17 mouse cellular contexts compared by ENCODE assay signal in the genomic region with DNA sequence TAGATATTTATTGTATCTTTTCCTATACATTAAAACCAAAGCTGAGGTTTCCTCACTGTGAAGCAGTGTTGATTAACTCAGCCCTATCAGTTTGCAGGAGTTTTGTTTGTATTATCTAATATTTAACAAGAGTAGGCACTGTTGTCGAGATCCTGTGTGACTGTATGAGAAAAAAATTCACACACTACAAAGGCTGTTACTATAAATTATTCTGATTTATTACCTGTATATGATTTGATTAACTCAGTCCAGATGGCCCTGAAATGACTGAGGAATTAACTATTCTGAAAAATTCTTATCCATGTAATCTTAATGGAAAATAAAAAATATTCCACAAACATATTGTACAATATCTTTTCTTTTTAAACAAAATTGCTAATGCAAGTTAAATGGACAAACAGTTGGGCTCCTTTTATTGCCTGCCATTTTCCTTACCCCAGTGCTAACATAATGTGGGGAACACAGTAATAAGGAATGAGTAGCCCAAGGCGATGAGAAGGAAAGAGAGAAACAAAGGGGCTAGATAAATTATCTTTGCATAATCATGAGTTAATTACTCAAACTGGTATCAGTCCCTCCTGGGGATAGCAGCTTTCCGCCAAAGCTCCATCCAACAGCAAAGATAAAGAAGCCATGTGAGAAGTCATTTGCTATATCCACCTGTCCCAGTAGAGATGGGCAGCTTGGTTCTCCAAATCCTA. TPM values are rescaled to one million over a fixed set of nuclear protein-coding genes. Genes with fewer than 3 reads are reported as not detected.
DNase-seq lines count a peak whose midpoint lies in the region; ATAC-seq lines count a peak whose summit lies in the region.
"Had no signal": no experiment of that assay in that cellular context is flagged by ENCODE, and none has a peak within 500 bp of the region (broad histone marks: within the 10 kb centered on the region; RNA-seq: fewer than 3 reads in every experiment).

No protein-coding gene starts in this region.

- H3K4me2 ChIP-seq in forebrain, embryonic 11.5 days (ENCODE audit: low read depth, low read length, severe bottlenecking), result no peak overlapping the region
- H3K4me2 ChIP-seq in forebrain, embryonic 15.5 days (replicated peaks), result no peak overlapping the region
- H3K4me2 ChIP-seq in hindbrain, embryonic 16.5 days (ENCODE audit: low read length), result no peak overlapping the region
- H3K4me2 ChIP-seq in neural tube, embryonic 12.5 days (replicated peaks), result no peak overlapping the region
- H3K4me2 ChIP-seq: liver, embryonic 12.5 days had no signal

- no peak overlapping the region for H3K9ac ChIP-seq in forebrain, embryonic 11.5 days (ENCODE audit: low read length)
- H3K9ac ChIP-seq in forebrain, embryonic 15.5 days (replicated peaks), result no peak overlapping the region
- no peak overlapping the region for H3K9ac ChIP-seq in hindbrain, embryonic 16.5 days (ENCODE audit: low read depth, low read length)
- no peak overlapping the region for H3K9ac ChIP-seq in neural tube, embryonic 12.5 days
- H3K9ac ChIP-seq: liver, embryonic 12.5 days had no signal

- H3K4me3 ChIP-seq in forebrain, embryonic 11.5 days (ENCODE audit: low read depth, low read length), result no peak overlapping the region
- H3K4me3 ChIP-seq in forebrain, embryonic 10.5 days, result no peak overlapping the region
- H3K4me3 ChIP-seq in forebrain, embryonic 15.5 days, result no peak overlapping the region
- no peak overlapping the region for H3K4me3 ChIP-seq in hindbrain, embryonic 16.5 days (ENCODE audit: low read length)
- H3K4me3 ChIP-seq in neural tube, embryonic 12.5 days, result no peak overlapping the region
- H3K4me3 ChIP-seq: erythroblast, embryonic 14.5 days; liver, embryonic 12.5 days; megakaryocyte, embryonic 14.5 days had no signal

- ATAC-seq in forebrain, embryonic 11.5 days (replicated peaks; ENCODE audit: low FRiP score), result 0 out of 2 replicates have a peak, but pooled peaks have one; percentile 22
- peak; percentile 78 for ATAC-seq in forebrain, embryonic 15.5 days (replicated peaks)
- ATAC-seq in hindbrain, embryonic 16.5 days, result peak; percentile 76
- peak; percentile 81 for ATAC-seq in neural tube, embryonic 12.5 days (ENCODE audit: low FRiP score, low read depth)
- no peak for ATAC-seq in granulocyte monocyte progenitor cell, adult 5-6 weeks (replicated peaks; ENCODE audit: poor library complexity, severe bottlenecking)
- ATAC-seq: activated CD4-positive, CD25-positive, alpha-beta regulatory T cell, adult 4 months; liver, embryonic 12.5 days had no signal

- H3K36me3 ChIP-seq in forebrain, embryonic 11.5 days (ENCODE audit: control insufficient read depth, insufficient read depth, low read length), result no peaks in the 10 kb centered on the region
- peaks cover 78% of the 10 kb centered on the region for H3K36me3 ChIP-seq in forebrain, embryonic 10.5 days (replicated peaks)
- peaks cover 20% of the 10 kb centered on the region for H3K36me3 ChIP-seq in forebrain, embryonic 15.5 days
- H3K36me3 ChIP-seq in hindbrain, embryonic 16.5 days (ENCODE audit: control insufficient read depth, insufficient read depth, low read length), result peaks cover 6% of the 10 kb centered on the region
- peaks cover 41% of the 10 kb centered on the region for H3K36me3 ChIP-seq in neural tube, embryonic 12.5 days

- no peak for DNase-seq in forebrain, embryonic 11.5 days (ENCODE audit: low spot score)
- DNase-seq in forebrain, embryonic 10.5 days (ENCODE audit: extremely low spot score, low spot score), result no peak
- no peak for DNase-seq in adrenal gland, postnatal 10 days
- DNase-seq in kidney, postnatal 25 days, result no peak
- DNase-seq: cerebellum, adult 18-20 months; kidney, adult 2 months; kidney, postnatal 14 days; lung, adult 2 months had no signal

- WGBS in forebrain, embryonic 11.5 days, result 84% methylated on average over 3 of the region's 3 CpGs
- WGBS in forebrain, embryonic 10.5 days, result 91% methylated on average over 3 of the region's 3 CpGs
- WGBS in forebrain, embryonic 15.5 days, result 34% methylated on average over 3 of the region's 3 CpGs
- WGBS in hindbrain, embryonic 16.5 days, result 50% methylated on average over 3 of the region's 3 CpGs
- 60% methylated on average over 3 of the region's 3 CpGs for WGBS in neural tube, embryonic 12.5 days

- no peak overlapping the region for H3K27ac ChIP-seq in forebrain, embryonic 11.5 days (ENCODE audit: low read depth, low read length)
- H3K27ac ChIP-seq in forebrain, embryonic 10.5 days, result no peak overlapping the region
- H3K27ac ChIP-seq in forebrain, embryonic 15.5 days (replicated peaks), result peak overlapping the region; percentile 65
- H3K27ac ChIP-seq in hindbrain, embryonic 16.5 days (ENCODE audit: low read depth, low read length), result no peak overlapping the region
- H3K27ac ChIP-seq in neural tube, embryonic 12.5 days, result no peak overlapping the region; the same call in 1 of the 2 replicates
- H3K27ac ChIP-seq: liver, embryonic 12.5 days; stomach, postnatal 0 days had no signal

- no peaks in the 10 kb centered on the region for H3K4me1 ChIP-seq in forebrain, embryonic 11.5 days (replicated peaks; ENCODE audit: control insufficient read depth, insufficient read depth, low read length)
- peaks cover 22% of the 10 kb centered on the region for H3K4me1 ChIP-seq in forebrain, embryonic 10.5 days
- peaks cover 10% of the 10 kb centered on the region for H3K4me1 ChIP-seq in forebrain, embryonic 15.5 days
- H3K4me1 ChIP-seq in hindbrain, embryonic 16.5 days (ENCODE audit: control insufficient read depth, insufficient read depth, low read depth, low read length), result no peaks in the 10 kb centered on the region
- no peaks in the 10 kb centered on the region for H3K4me1 ChIP-seq in neural tube, embryonic 12.5 days

- no peaks in the 10 kb centered on the region for H3K9me3 ChIP-seq in forebrain, embryonic 11.5 days (ENCODE audit: control insufficient read depth, low read length)
- H3K9me3 ChIP-seq in forebrain, embryonic 10.5 days, result no peaks in the 10 kb centered on the region
- H3K9me3 ChIP-seq in forebrain, embryonic 15.5 days, result no peaks in the 10 kb centered on the region
- no peaks in the 10 kb centered on the region for H3K9me3 ChIP-seq in hindbrain, embryonic 16.5 days (ENCODE audit: control insufficient read depth, low read length)
- H3K9me3 ChIP-seq in neural tube, embryonic 12.5 days, result no peaks in the 10 kb centered on the region
- H3K9me3 ChIP-seq: liver, embryonic 12.5 days; megakaryocyte, embryonic 14.5 days had no signal

- H3K27me3 ChIP-seq in forebrain, embryonic 11.5 days (ENCODE audit: control insufficient read depth, insufficient read depth, low read length), result no peaks in the 10 kb centered on the region
- H3K27me3 ChIP-seq in forebrain, embryonic 10.5 days (ENCODE audit: poor library complexity, severe bottlenecking), result no peaks in the 10 kb centered on the region
- H3K27me3 ChIP-seq in forebrain, embryonic 15.5 days, result no peaks in the 10 kb centered on the region
- H3K27me3 ChIP-seq in hindbrain, embryonic 16.5 days (replicated peaks; ENCODE audit: control insufficient read depth, insufficient read depth, low read length), result no peaks in the 10 kb centered on the region
- H3K27me3 ChIP-seq in neural tube, embryonic 12.5 days (replicated peaks), result no peaks in the 10 kb centered on the region
- H3K27me3 ChIP-seq: liver, embryonic 12.5 days; megakaryocyte, embryonic 14.5 days had no signal

RNA-seq across cellular contexts. Expression of a gene that starts 57.8 kb away (rescaled TPM):
- polyA plus RNA-seq in forebrain, embryonic 11.5 days (2014; fragmentation: Nextera tagmentation; extraction: Ambion mirVana), result 28.0 and 31.0 TPM in 2 replicates
- polyA plus RNA-seq in forebrain, embryonic 10.5 days (2016; fragmentation: Nextera tagmentation; extraction: Ambion mirVana), result 24.4 and 26.3 TPM in 2 replicates
- 16.6 and 20.7 TPM in 2 replicates for polyA plus RNA-seq in forebrain, embryonic 15.5 days (2015; fragmentation: Nextera tagmentation; extraction: Ambion mirVana)
- 15.2 and 16.0 TPM in 2 replicates for polyA plus RNA-seq in hindbrain, embryonic 16.5 days (2015; fragmentation: Nextera tagmentation; extraction: Ambion mirVana)
- polyA plus RNA-seq in neural tube, embryonic 12.5 days (2016; fragmentation: Nextera tagmentation; extraction: Ambion mirVana), result 15.8 and 20.7 TPM in 2 replicates
- total RNA-seq in adrenal gland, postnatal 10 days (2021), result 10 to 100 TPM; 34.2 to 37.4 TPM
- 28.4 and 29.7 TPM in 2 replicates for total RNA-seq in granulocyte monocyte progenitor cell, adult 5-6 weeks (2014; fragmentation: Nextera tagmentation)
- total RNA-seq in granulocyte monocyte progenitor cell, adult 5-6 weeks (2017), result 15.9 and 77.0 TPM in 2 replicates

RNA-seq across cellular contexts. Expression of a gene that starts 57.9 kb away (rescaled TPM):
- 23.4 and 24.5 TPM in 2 replicates for polyA plus RNA-seq in forebrain, embryonic 11.5 days (2014; fragmentation: Nextera tagmentation; extraction: Ambion mirVana)
- polyA plus RNA-seq in forebrain, embryonic 10.5 days (2016; fragmentation: Nextera tagmentation; extraction: Ambion mirVana), result 20.2 and 23.3 TPM in 2 replicates
- polyA plus RNA-seq in forebrain, embryonic 15.5 days (2015; fragmentation: Nextera tagmentation; extraction: Ambion mirVana), result 23.4 and 24.6 TPM in 2 replicates
- polyA plus RNA-seq in hindbrain, embryonic 16.5 days (2015; fragmentation: Nextera tagmentation; extraction: Ambion mirVana), result 38.7 and 43.2 TPM in 2 replicates
- 30.5 and 31.5 TPM in 2 replicates for polyA plus RNA-seq in neural tube, embryonic 12.5 days (2016; fragmentation: Nextera tagmentation; extraction: Ambion mirVana)
- total RNA-seq in adrenal gland, postnatal 10 days (2021), result 10 to 100 TPM; 18.1 TPM
- total RNA-seq in granulocyte monocyte progenitor cell, adult 5-6 weeks (2014; fragmentation: Nextera tagmentation), result 4.8 and 10.8 TPM in 2 replicates
- 14.2 and 16.8 TPM in 2 replicates for total RNA-seq in granulocyte monocyte progenitor cell, adult 5-6 weeks (2017)
- polyA plus RNA-seq: erythroblast, embryonic 14.5 days had no signal
